Mouse (Mus musculus) left cerebral cortex, adult 6 months (tissue): ENCODE measurements around the gene Tnfaip8l2. TPM values are rescaled to one million over a fixed set of nuclear protein-coding genes. Genes with fewer than 3 reads are reported as not detected.

Experiments used
- long read RNA-seq, 2 experiments: library from polyadenylated mRNA; unstranded; transcript quantifications; one replicate each; pipeline ENCODE4 v2.0.0; 2019 to 2020
- polyA plus RNA-seq: library from polyadenylated mRNA; unstranded; fragments of <200 nt; fragmentation: Nextera tagmentation; gene quantifications from 2 replicates; pipeline ENCODE4 v1.2.3, GENCODE M21; 2021

The Tnfaip8l2 gene
- polyA plus RNA-seq = 2.5 and 3.2 TPM in 2 replicates
- long read RNA-seq, experiment 1, transcript Tnfaip8l2-201 (2 exons, 1,122 nt) = major isoform, 6 of 6 reads
- long read RNA-seq, experiment 1, partial matches to known transcripts = 0 of 6 reads
- long read RNA-seq, experiment 1, other reads (novel, unspliced or antisense) = 0 of 6 reads
- long read RNA-seq, experiment 2, partial matches to known transcripts = 0 of 3 reads
- long read RNA-seq, experiment 2, other reads (novel, unspliced or antisense) = 1 of 3 reads

DNA sequence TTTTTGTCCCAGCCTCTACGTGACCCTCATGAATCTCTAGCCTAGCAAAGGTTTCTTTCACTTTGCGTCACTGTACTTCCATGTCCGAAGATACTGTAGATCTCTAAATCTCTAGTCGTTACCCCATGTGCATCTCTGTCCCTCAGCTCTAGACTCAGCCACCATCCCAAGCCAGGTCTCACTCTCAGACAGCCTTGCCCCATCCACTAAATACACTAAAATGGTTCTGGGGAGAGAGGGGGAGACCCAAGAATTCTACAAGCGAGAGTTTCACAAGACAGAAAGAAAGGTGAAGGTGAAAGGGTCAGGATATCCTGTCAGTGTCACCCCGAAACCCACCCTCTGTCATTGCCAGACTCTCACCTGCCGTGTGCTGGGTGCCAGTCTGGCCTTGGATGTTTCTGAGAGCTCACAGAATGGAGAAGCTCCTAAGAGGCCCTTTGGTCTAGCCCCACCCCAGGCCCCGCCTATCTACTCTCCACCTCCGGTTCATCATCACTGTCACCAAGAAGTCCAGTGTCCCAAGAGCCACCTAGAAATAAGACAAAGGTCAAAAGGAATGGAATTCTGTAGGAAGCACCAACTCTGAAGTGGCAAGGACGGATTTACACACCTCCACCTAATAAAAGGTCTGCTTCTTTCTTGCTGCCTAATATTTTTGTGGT is at the start of gene Tnfaip8l2:
Tnfaip8l2 (minus strand) TSS at position 409 of the 665 bp plus-strand sequence.

DNA sequence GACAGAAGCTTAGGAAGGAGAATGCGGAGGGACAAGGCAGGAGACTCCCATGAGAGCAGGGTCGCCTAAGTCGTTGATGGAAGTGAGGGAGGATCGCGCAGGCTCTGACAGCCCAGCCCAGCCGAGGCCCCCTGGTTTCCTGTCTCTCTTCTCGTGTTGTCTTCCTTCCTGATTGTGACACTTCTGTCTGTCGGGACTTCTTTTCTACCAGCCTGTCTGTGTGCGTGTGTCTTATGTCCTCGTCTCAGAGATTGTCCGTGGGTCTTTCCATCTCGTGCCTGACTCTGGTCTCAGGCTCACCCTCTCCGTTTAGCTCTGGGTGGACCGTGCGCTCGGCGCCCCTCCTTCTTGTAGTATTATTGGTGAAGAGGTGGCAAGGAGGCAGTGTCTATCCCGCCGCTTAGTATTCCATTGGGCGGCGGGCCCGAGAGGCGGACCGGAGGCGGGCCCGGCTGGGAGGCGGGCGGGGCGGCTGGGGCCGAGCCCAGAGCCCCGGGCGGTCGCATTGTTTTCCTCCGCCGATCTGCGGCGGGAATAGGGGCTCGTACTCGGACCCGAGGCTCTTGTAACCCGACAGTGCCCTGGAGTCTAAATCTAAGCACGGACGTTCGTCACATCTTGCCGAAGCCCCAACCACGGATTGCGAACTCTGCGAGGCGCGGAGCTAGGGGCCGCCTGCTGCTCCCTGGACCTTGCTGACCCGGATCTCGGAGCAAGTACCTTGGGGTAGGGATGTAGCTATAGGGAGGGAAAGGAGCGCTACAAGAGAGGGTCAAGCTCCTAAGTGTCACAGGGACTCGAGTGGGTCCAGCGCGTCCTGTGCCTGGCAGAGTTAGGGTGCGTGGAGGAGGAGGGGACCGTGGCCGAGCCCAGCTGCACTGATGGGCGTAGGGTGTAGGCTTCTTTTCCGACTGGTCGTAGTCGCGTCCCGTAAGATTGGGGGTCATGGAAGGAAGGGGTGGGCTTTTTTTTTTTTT is 18.1 kb upstream of the Tnfaip8l2 start, which contains the start of gene Sema6c:
Sema6c (plus strand) TSS at position 471 of the 977 bp plus-strand sequence.

DNA sequence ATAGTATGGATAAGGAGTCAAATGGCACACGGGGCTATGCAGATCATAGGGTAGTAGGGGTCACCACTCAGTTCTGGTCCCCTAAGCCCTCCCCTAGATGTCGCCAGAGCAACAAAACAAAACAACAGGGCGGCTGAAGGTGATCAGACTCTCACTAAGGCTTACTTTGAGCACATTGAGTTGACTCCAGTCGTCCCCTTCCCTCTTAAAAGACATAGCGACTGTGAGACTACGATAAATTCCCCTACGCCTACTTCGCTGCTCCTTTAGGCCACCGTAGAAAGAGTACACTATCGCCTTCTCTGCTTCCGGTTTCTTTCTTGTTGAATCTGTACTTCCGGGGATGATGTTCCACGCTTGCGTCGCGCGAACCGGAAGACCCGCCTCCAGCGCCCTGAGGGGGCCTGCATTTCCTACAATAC is 8.5 kb downstream of the Tnfaip8l2 start, which contains the start of the genes Scnm1 and Lysmd1:
Scnm1 (minus strand) TSS at position 332 of the 422 bp plus-strand sequence.
Lysmd1 (plus strand) TSS at position 409 of the 422 bp plus-strand sequence.

GRCm38 (mm10) chr3:95124246-95124645 is 17.9 kb downstream of the Tnfaip8l2 start, which contains the start of gene Tmod4:
Tmod4 (plus strand) TSS chr3:95124476.

GRCm38 (mm10) chr3:95110911-95111726 is 31.0 kb downstream of the Tnfaip8l2 start, which contains the start of gene Vps72:
Vps72 (plus strand) TSS chr3:95111022.

GRCm38 (mm10) chr3:95106338-95107117 is 35.6 kb downstream of the Tnfaip8l2 start, which contains the start of gene Pip5k1a:
Pip5k1a (minus strand) TSS chr3:95106930.

Other genes with a start within 250 kb of the Tnfaip8l2 start
- 28.8 and 31.0 TPM in 2 replicates for gene Selenbp1, start 209.3 kb downstream of the Tnfaip8l2 start, polyA plus RNA-seq
- gene Rfx5, start 188.3 kb downstream of the Tnfaip8l2 start, polyA plus RNA-seq = 1.3 and 3.1 TPM in 2 replicates
- gene Pi4kb, start 167.6 kb downstream of the Tnfaip8l2 start, polyA plus RNA-seq = 9.5 and 10.9 TPM in 2 replicates
- 4.1 and 7.6 TPM in 2 replicates for gene Zfp687, start 126.9 kb downstream of the Tnfaip8l2 start, polyA plus RNA-seq
- gene Psmd4, start 99.7 kb downstream of the Tnfaip8l2 start, polyA plus RNA-seq = 194 and 247 TPM in 2 replicates
- 7.9 and 12.4 TPM in 2 replicates for gene Pip5k1a, start 35.4 kb downstream of the Tnfaip8l2 start, polyA plus RNA-seq
- gene Vps72, start 31.3 kb downstream of the Tnfaip8l2 start, polyA plus RNA-seq = 42.8 and 51.5 TPM in 2 replicates
- gene Tmod4, start 17.9 kb downstream of the Tnfaip8l2 start, polyA plus RNA-seq = 0.14 and 0.18 TPM in 2 replicates
- gene Scnm1, start 8.3 kb downstream of the Tnfaip8l2 start, polyA plus RNA-seq = 63.0 and 67.8 TPM in 2 replicates
- gene Lysmd1, start 8.3 kb downstream of the Tnfaip8l2 start, polyA plus RNA-seq = 11.0 and 11.8 TPM in 2 replicates
- 1.2 and 5.5 TPM in 2 replicates for gene Sema6c, start 18.1 kb upstream of the Tnfaip8l2 start, polyA plus RNA-seq
- gene Gabpb2, start 75.6 kb upstream of the Tnfaip8l2 start, polyA plus RNA-seq = 0.60 TPM in 2 replicates
- 58.2 and 71.3 TPM in 2 replicates for gene Cdc42se1, start 86.4 kb upstream of the Tnfaip8l2 start, polyA plus RNA-seq
- 282 and 287 TPM in 2 replicates for gene Mllt11, start 89.8 kb upstream of the Tnfaip8l2 start, polyA plus RNA-seq
- 0.13 and 0.21 TPM in 2 replicates for gene Gm128, start 99.2 kb upstream of the Tnfaip8l2 start, polyA plus RNA-seq
- gene Bnipl, start 108.8 kb upstream of the Tnfaip8l2 start, polyA plus RNA-seq = not detected in 2 replicates
- 16.3 and 19.4 TPM in 2 replicates for gene Mindy1, start 139.0 kb upstream of the Tnfaip8l2 start, polyA plus RNA-seq
- 13.7 and 17.6 TPM in 2 replicates for gene Prune1, start 139.7 kb upstream of the Tnfaip8l2 start, polyA plus RNA-seq
- gene Anxa9, start 164.8 kb upstream of the Tnfaip8l2 start, polyA plus RNA-seq = 0.15 and 0.21 TPM in 2 replicates
- 37.2 and 43.9 TPM in 2 replicates for gene Cers2, start 172.4 kb upstream of the Tnfaip8l2 start, polyA plus RNA-seq
- 7.5 and 9.8 TPM in 2 replicates for gene Setdb1, start 214.8 kb upstream of the Tnfaip8l2 start, polyA plus RNA-seq